Mouse (Mus musculus) adrenal gland, postnatal 14 days (tissue): ENCODE results near the gene Gm44790. TPM values are rescaled to one million over a fixed set of nuclear protein-coding genes. Genes with fewer than 3 reads are reported as not detected.
"Not testable (repeated sequence)": the region's sequence is repeated elsewhere in the genome, so short reads cannot be mapped to it uniquely, and the experiment has no call there.

ENCODE experiments used
- DNase-seq: peaks from one replicate; pipeline ENCODE4 v3.0.0; 2021; ENCODE audit warnings: mixed read lengths
- long read RNA-seq, 2 experiments: library from polyadenylated mRNA; stranded (forward); transcript quantifications; one replicate each; pipeline ENCODE4 v2.0.0; 2021
- total RNA-seq: library from RNA; stranded (reverse); gene quantifications from 2 replicates; pipeline ENCODE4 v1.2.3, GENCODE M21; 2021

Gm44790 gene
- 0.78 TPM in 1 of 2 replicates, not detected in the other for total RNA-seq
- long read RNA-seq, experiment 1, partial matches to known transcripts = 0 of 1 reads
- long read RNA-seq, experiment 1, other reads (novel, unspliced or antisense) = 1 of 1 reads
- long read RNA-seq, experiment 2, partial matches to known transcripts = 0 of 1 reads
- long read RNA-seq, experiment 2, other reads (novel, unspliced or antisense) = 1 of 1 reads

DNA sequence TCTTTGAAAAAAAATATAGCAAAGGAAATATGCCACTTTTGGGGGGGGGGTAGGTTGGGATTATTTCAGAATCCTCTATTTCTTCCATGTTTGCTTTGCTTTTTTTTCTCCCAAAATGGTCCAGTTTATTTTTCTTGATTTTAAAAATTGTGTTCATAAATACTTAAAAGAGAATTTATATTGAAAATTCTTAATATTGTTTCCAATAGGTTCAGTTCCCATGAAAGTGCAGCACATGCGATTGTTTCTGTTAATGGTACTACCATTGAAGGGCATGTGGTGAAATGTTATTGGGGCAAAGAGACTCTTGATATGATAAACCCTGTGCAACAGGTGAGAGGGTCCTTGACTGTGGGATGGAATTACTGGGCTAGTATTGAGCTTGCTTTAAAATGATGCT lies at the start of gene Gm44790:
Gene Gm44790 (plus strand): TSS at position 301 of the 400 bp plus-strand sequence.
- DNase-seq = no peak

DNA sequence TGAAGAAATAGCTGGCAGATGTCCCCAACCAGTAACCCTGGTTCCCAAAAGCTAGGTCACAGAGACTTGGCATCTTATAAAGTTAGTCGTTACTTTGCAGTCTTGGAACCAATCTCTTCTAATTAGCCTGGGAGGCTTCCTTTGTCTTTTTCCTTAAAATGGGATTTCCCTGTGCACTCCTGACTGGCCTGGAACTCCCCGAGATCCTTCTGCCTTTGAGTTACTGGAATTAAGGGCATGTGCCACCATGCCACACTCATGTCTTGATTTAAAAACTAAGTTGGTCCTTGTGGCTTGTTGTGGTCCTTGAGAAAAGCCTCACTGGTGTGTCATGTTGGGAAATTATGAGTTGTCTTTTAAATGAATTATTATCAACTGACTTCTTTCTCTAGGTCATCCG lies 48.1 kb upstream of the Gm44790 start:
- DNase-seq = peak; percentile 34

GRCm38 (mm10) chr6:86380112-86380511 lies 46.3 kb upstream of the Gm44790 start:
- not testable (repeated sequence) for DNase-seq

- DNase-seq = no peak
These were observed 43.9 kb upstream of the Gm44790 start for GRCm38 (mm10) chr6:86382551-86382950.

- no peak for DNase-seq
These were observed 43.1 kb upstream of the Gm44790 start for GRCm38 (mm10) chr6:86383370-86383769.

DNA sequence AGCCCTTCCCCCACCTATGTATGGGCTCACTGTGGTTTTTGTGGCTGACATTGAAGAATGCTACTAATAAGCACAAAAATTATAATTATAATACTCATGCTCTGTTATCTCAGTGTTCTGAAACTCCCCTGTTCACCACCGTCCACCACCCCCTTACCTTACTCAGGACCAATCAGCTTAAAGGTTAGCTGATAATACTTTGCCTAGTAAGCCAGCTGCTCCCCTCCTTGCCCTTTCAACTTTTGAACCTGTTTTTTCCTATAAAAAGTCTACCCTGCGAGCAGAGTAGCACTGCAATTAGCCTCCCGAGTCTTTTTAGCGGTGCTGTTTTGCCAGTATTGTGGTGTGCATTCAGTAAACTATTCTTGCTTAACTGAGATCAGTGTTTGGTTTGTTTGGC lies 41.8 kb upstream of the Gm44790 start:
- DNase-seq = no peak

DNA sequence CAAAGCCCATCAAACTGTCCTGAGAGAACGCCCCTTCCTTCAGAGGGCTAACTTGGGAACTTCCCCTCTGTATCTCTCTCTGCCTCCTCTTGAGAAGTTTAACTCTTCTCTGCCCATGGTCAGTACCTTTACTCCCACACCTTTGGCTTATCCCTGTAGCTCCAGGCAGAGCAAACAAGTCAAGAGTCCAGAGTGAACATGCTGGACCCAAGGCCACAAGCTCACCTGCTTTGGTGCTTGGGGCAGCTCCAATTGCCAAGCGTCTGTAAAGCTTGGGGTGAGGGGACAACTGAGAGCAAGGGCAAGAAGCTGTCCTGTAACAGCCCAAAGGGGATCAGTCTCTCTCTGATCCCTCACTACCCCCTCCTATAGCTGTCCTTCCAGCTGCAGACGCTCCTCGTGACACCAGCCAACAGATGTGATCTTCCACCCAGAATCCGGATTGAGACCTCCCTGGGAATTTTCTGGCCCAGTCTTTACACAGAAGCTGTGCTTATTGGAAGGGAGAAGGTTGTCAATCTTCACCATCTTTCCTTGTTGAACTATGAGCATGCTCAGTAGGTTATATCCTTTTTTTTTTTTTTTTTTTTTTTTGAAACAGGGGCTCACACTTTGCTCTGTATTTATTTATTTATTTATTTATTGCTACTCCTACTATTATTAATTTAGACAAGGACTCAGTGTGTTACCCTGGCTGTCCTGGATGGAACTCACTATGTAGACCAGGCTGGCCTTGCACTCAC lies 40.9 kb upstream of the Gm44790 start:
- DNase-seq = no peak

DNA sequence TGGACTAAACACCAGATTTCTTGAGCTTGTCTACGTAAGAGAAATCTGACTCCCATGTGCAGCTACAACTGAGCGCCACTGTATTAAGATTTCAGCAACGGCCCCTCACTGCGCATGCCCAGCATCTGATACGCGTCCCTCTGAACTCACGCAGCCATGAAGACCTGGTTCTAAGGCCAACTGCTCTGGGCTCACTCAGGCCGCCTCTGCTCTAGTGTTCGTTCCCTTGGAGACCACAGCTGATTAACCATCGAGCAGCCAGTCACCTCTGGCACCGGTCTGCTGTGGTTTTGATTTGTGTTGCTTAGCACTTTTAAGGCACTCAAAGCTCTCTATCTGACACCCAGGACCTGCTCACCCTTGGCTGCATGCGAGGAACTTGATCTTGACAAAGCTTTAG lies 39.1 kb upstream of the Gm44790 start:
- DNase-seq = no peak

DNA sequence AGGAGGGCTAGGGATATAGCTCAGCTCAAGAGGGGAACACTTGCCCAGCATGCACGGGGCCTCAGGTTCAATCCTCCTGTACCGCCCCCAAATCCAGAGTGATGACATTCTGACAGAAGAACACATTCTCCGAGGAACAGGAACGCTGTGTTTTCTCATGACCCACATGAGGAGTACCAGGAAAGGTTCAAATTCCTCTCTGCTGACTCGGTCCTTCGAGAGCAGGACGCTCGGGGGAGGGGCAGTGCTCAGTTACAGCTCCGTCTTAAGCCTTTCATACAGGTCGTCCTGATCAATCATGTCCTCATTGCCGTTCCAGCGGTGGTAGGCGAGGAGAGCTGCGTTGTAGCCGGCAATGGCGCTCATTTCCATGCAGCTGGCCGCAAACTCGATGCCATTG lies 38.0 kb upstream of the Gm44790 start:
- no peak for DNase-seq

GRCm38 (mm10) chr6:86391326-86391725 lies 35.1 kb upstream of the Gm44790 start:
- no peak for DNase-seq

- peak; percentile 21 for DNase-seq
These were observed 33.3 kb upstream of the Gm44790 start for GRCm38 (mm10) chr6:86393187-86393586.

DNA sequence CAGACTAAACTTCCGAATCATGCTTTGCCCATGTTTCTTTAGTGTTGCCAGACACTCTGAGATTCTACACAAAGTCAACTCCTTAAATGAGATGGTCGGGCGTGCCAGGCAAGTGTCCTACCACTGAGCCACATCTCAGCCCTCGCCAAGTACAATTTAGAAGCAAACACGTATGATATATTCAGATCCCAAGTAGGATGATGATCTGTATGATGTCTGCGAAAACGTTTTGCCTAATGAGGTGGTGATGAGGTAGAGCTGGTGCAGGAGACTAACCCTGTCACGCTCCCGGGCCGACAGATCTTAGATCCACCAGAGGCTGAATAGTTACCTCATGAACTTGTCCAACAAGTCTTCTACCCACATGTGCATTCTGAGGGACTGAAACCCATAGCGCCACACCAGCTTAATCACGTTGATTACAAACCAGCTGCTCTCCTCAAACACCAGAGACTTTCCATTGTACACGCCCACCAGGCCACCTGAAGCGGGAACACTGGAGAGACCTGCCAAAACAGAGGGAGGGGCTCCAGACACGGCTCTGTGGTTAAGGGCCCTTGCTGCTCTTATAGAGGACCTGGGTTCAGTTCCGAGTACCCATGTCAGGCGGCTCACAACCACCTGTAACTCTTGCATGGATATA lies 32.3 kb upstream of the Gm44790 start:
- no peak for DNase-seq

GRCm38 (mm10) chr6:86395021-86395420 lies 31.4 kb upstream of the Gm44790 start:
- DNase-seq = no peak

DNA sequence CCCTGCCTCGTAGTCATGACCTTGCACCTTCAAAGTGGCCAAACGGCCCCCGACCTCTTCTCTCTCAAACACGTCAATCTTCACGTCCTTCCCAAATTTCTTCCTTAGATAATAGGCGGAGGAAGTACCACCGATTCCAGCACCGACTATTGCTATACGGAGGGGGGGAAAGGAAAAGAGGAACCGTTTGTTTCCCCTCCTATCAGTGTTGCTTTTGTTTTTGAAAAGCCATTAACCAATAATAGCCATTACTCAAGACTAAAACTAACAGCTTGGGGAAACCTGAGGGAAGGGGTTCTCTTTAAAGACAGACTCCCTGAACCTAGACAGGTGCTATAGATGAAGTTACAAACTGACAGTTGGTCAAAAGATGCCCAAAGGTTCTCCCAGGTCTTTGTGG lies 30.5 kb upstream of the Gm44790 start:
- DNase-seq = no peak

GRCm38 (mm10) chr6:86396581-86397256 lies 29.7 kb upstream of the Gm44790 start, which contains the start of gene Pcyox1:
Gene Pcyox1 (minus strand): TSS chr6:86397154.
- DNase-seq = peak; percentile 93

DNA sequence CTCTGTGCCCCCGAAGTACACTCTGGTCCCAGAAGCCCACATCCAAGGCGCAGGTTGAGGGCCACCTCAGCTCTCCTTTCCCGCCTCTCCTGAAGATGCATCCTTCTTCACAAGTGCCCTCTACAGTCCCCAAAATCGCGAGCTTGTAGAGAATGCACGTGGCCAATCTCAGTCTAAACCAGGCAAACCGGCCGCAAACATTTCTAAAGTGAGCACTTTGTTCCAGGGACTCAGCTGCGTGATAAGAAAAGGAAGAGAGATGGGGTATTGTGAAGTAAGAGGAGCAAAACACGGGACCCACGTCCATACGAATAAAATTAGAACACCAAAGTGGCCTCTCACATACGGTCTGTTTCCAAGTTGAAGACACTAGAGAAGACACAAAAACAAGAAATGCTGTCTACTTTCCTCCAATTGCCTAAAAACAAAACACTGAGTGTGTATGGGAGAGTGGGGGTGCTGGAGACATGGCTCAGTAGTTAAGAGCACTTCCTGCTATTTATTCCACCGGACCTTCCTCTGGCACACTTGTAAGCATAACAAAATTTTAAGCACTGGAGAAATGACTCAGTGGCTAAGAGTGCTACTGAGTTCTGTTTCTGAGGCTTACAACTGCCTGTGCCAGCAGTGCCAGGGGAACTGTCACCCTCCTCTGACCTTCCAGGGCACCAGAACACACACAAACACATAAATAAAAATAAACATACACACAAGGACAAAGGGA lies 29.0 kb upstream of the Gm44790 start:
- no peak for DNase-seq

DNA sequence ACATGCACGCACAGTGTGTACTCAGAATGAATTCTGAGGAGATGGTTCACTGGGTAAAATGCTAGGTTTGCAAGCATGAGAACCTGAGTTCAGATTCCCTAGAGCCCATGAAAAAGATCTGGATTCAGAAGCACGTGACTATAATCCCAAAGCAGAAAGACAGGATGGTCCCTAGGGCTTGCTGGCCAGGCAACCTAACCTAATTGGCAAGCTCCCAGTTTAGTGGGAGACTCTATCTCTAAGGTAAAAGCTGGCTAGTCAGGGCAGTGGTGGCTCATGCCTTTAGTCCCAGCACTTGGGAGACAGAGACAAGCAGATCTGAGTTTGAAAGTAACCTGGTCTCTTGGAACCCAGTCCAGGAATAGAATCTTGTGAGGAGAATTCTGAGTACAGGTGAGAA lies 27.5 kb upstream of the Gm44790 start:
- DNase-seq = no peak

GRCm38 (mm10) chr6:86399995-86400394 lies 26.5 kb upstream of the Gm44790 start:
- no peak for DNase-seq

DNA sequence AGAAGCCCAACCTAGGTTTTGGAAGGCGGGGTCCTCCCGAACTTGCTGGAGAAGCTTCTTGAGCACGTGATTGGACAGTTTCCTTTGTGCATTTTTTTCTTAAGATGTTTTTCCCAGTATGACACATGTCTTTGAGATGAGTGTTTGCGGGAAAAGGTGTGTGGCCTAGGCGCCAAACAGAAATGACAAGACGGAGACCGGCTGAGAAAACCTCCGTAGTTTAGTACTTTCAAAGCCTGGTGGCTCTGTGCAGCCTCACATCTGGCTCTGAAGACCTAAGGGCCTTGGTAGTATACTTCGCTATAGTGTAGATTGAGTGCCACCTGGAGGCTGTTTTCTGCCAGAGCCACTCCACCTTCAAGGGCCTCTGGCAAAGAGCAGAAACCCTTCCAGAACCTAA lies 25.5 kb upstream of the Gm44790 start:
- peak; percentile 86 for DNase-seq

- DNase-seq = no peak
These were observed 23.5 kb upstream of the Gm44790 start for GRCm38 (mm10) chr6:86402681-86403607.

- DNase-seq = peak; percentile 88
These were observed 22.7 kb upstream of the Gm44790 start for GRCm38 (mm10) chr6:86403728-86404099.
